Mouse (Mus musculus): ENCODE measurements at regions not wholly inside any gene's neighbourhood (a gene's known extent, or its start where the extent isn't known, plus 50 kb on each side); places are given as distances from the start of the nearest gene placed in this dataset.

GRCm38 (mm10) chr4:152836080-152836479 lies 358.4 kb upstream of the Kcnab2 start:
- no peak overlapping the region for H3K4me2 ChIP-seq (ENCODE audit: low read depth, low read length, poor library complexity, severe bottlenecking)
- 37% methylated on average over 8 of the region's 8 CpGs for WGBS
- no peaks in the 10 kb centered on the region for H3K9me3 ChIP-seq (ENCODE audit: low read length)
- H3K9ac ChIP-seq (replicated peaks; ENCODE audit: low read length, poor library complexity, severe bottlenecking) = no peak overlapping the region
- ATAC-seq (ENCODE audit: low FRiP score) (no peak), DNase-seq (ENCODE audit: low spot score) (no peak)
- no peak overlapping the region for H3K4me3 ChIP-seq (ENCODE audit: low read depth, low read length)
- no peak for TF ChIP-seq CTCF (IDR thresholded peaks at IDR 0.05)
- no peak overlapping the region for H3K27ac ChIP-seq (ENCODE audit: low read depth, low read length)
- H3K4me1 ChIP-seq (ENCODE audit: insufficient read depth, low read length) = peaks cover 14% of the 10 kb centered on the region; the same call in 1 of the 2 replicates
- H3K36me3 ChIP-seq (ENCODE audit: insufficient read depth, low read length) = no peaks in the 10 kb centered on the region
- H3K27me3 ChIP-seq (ENCODE audit: insufficient read depth, low read length) = no peaks in the 10 kb centered on the region

GRCm38 (mm10) chr4:152834421-152835110 lies 356.9 kb upstream of the Kcnab2 start:
- no peak for ATAC-seq (ENCODE audit: low FRiP score)
- 44% methylated on average over 11 of the region's 11 CpGs for WGBS
- no peak for TF ChIP-seq CTCF (IDR thresholded peaks at IDR 0.05)
- no peaks in the 10 kb centered on the region for H3K36me3 ChIP-seq (ENCODE audit: insufficient read depth, low read length)
- 0 out of 2 replicates have a peak overlapping the region, but pooled peaks have one; percentile 29 for H3K9ac ChIP-seq (replicated peaks; ENCODE audit: low read length, poor library complexity, severe bottlenecking)
- H3K4me2 ChIP-seq (ENCODE audit: low read depth, low read length, poor library complexity, severe bottlenecking) = no peak overlapping the region
- peak; percentile 52 for DNase-seq (ENCODE audit: low spot score)
- no peaks in the 10 kb centered on the region for H3K9me3 ChIP-seq (ENCODE audit: low read length)
- H3K4me1 ChIP-seq (ENCODE audit: insufficient read depth, low read length) = peaks cover 14% of the 10 kb centered on the region; the same call in 1 of the 2 replicates
- H3K4me3 ChIP-seq (ENCODE audit: low read depth, low read length) = no peak overlapping the region
- peak overlapping the region; percentile 62 for H3K27ac ChIP-seq (ENCODE audit: low read depth, low read length)
- no peaks in the 10 kb centered on the region for H3K27me3 ChIP-seq (ENCODE audit: insufficient read depth, low read length)

- no peak overlapping the region for H3K4me3 ChIP-seq (ENCODE audit: low read depth, low read length)
- WGBS = 25% methylated on average over 23 of the region's 23 CpGs
- no peak for TF ChIP-seq CTCF (IDR thresholded peaks at IDR 0.05)
- H3K27me3 ChIP-seq (ENCODE audit: insufficient read depth, low read length) = no peaks in the 10 kb centered on the region
- ATAC-seq (ENCODE audit: low FRiP score) (peak; percentile 20; the same call in 1 of the 2 replicates), DNase-seq (ENCODE audit: low spot score) (peak; percentile 40)
- no peaks in the 10 kb centered on the region for H3K9me3 ChIP-seq (ENCODE audit: low read length)
- H3K4me1 ChIP-seq (ENCODE audit: insufficient read depth, low read length) = peaks cover 14% of the 10 kb centered on the region; the same call in 1 of the 2 replicates
- no peak overlapping the region for H3K4me2 ChIP-seq (ENCODE audit: low read depth, low read length, poor library complexity, severe bottlenecking)
- H3K9ac ChIP-seq (replicated peaks; ENCODE audit: low read length, poor library complexity, severe bottlenecking) = no peak overlapping the region
- H3K27ac ChIP-seq (ENCODE audit: low read depth, low read length) = peak overlapping the region; percentile 62
- no peaks in the 10 kb centered on the region for H3K36me3 ChIP-seq (ENCODE audit: insufficient read depth, low read length)
These were observed 356.0 kb upstream of the Kcnab2 start for GRCm38 (mm10) chr4:152833411-152834310.

GRCm38 (mm10) chr4:152832757-152833363 lies 355.2 kb upstream of the Kcnab2 start:
- H3K4me3 ChIP-seq (ENCODE audit: low read depth, low read length) = no peak overlapping the region
- ATAC-seq (ENCODE audit: low FRiP score) = no peak
- H3K9me3 ChIP-seq (ENCODE audit: low read length) = no peaks in the 10 kb centered on the region; the same call in 1 of the 2 replicates
- peaks cover 14% of the 10 kb centered on the region; the same call in 1 of the 2 replicates for H3K4me1 ChIP-seq (ENCODE audit: insufficient read depth, low read length)
- WGBS = 52% methylated on average over 10 of the region's 10 CpGs
- no peak overlapping the region for H3K4me2 ChIP-seq (ENCODE audit: low read depth, low read length, poor library complexity, severe bottlenecking)
- H3K27me3 ChIP-seq (ENCODE audit: insufficient read depth, low read length) = no peaks in the 10 kb centered on the region
- H3K27ac ChIP-seq (ENCODE audit: low read depth, low read length) = peak overlapping the region; percentile 51
- H3K36me3 ChIP-seq (ENCODE audit: insufficient read depth, low read length) = no peaks in the 10 kb centered on the region
- DNase-seq (ENCODE audit: low spot score) = no peak
- no peak overlapping the region for H3K9ac ChIP-seq (replicated peaks; ENCODE audit: low read length, poor library complexity, severe bottlenecking)
- no peak for TF ChIP-seq CTCF (IDR thresholded peaks at IDR 0.05)

- Histone ChIP-seq H3K4me3 (ENCODE audit: low read depth, low read length) (no peak overlapping the region), H3K27me3 (ENCODE audit: insufficient read depth, low read length) (no peaks in the 10 kb centered on the region), H3K4me1 (ENCODE audit: insufficient read depth, low read length) (no peaks in the 10 kb centered on the region), H3K9me3 (ENCODE audit: low read length) (no peaks in the 10 kb centered on the region; the same call in 1 of the 2 replicates), H3K27ac (ENCODE audit: low read depth, low read length) (no peak overlapping the region), H3K9ac (replicated peaks; ENCODE audit: low read length, poor library complexity, severe bottlenecking) (no peak overlapping the region), H3K4me2 (ENCODE audit: low read depth, low read length, poor library complexity, severe bottlenecking) (no peak overlapping the region), H3K36me3 (ENCODE audit: insufficient read depth, low read length) (no peaks in the 10 kb centered on the region)
- TF ChIP-seq CTCF (IDR thresholded peaks at IDR 0.05) = no peak
- 26% methylated on average over 11 of the region's 12 CpGs for WGBS
- no peak for DNase-seq (ENCODE audit: low spot score)
- ATAC-seq (ENCODE audit: low FRiP score) = no peak
These were observed 347.5 kb upstream of the Kcnab2 start for GRCm38 (mm10) chr4:152825185-152825584.
